Mouse (Mus musculus): ENCODE data around the gene Rbm28. TPM values are rescaled to one million over a fixed set of nuclear protein-coding genes. Genes with fewer than 3 reads are reported as not detected.
A peak's percentile ranks its signal among the peaks of the same experiment; 100 is the strongest.

Rbm28 gene
- total and polyA plus RNA-seq, 3 experiments, result 4.6 to 18.8 (median 18.4) TPM

GRCm38 (mm10) chr6:29210231-29210936 is 45.6 kb upstream of the Rbm28 start:
- WGBS, result 80% methylated on average over 9 of the region's 9 CpGs
- intact Hi-C loops (cut with DNase I), result no loop called here
- Histone ChIP-seq H3K4me3 (no peak overlapping the region), H3K79me2 (replicated peaks; ENCODE audit: control insufficient read depth, insufficient read depth, low read length) (no peaks in the 10 kb centered on the region), H3K27me3 (ENCODE audit: control insufficient read depth, insufficient read depth, low read length) (no peaks in the 10 kb centered on the region), H3K9ac (ENCODE audit: low read depth, low read length) (no peak overlapping the region), H3K4me1 (ENCODE audit: control insufficient read depth, insufficient read depth, low read length) (peaks cover 16% of the 10 kb centered on the region), H3K27ac (no peak overlapping the region), H3K36me3 (ENCODE audit: control insufficient read depth, insufficient read depth, low read length) (no peaks in the 10 kb centered on the region)
- DNase-seq, result no peak
- no peak for TF ChIP-seq POLR2A (IDR thresholded peaks at IDR 0.05; ENCODE audit: insufficient read depth, low read depth, low read length)
- no peak for TF ChIP-seq EP300 (IDR thresholded peaks at IDR 0.05; ENCODE audit: insufficient read depth, low read depth, low read length)
- TF ChIP-seq CTCF (IDR thresholded peaks at IDR 0.05), result no peak

GRCm38 (mm10) chr6:29208178-29208577 is 43.4 kb upstream of the Rbm28 start:
- Histone ChIP-seq H3K36me3 (ENCODE audit: control insufficient read depth, insufficient read depth, low read length) (no peaks in the 10 kb centered on the region), H3K4me1 (ENCODE audit: control insufficient read depth, insufficient read depth, low read length) (peaks cover 13% of the 10 kb centered on the region), H3K9ac (ENCODE audit: low read depth, low read length) (no peak overlapping the region), H3K79me2 (replicated peaks; ENCODE audit: control insufficient read depth, insufficient read depth, low read length) (no peaks in the 10 kb centered on the region), H3K27ac (peak overlapping the region; percentile 20), H3K4me3 (no peak overlapping the region), H3K27me3 (ENCODE audit: control insufficient read depth, insufficient read depth, low read length) (no peaks in the 10 kb centered on the region)
- WGBS, result 49% methylated on average over 5 of the region's 5 CpGs
- no peak for TF ChIP-seq CTCF (IDR thresholded peaks at IDR 0.05)
- TF ChIP-seq POLR2A (IDR thresholded peaks at IDR 0.05; ENCODE audit: insufficient read depth, low read depth, low read length), result no peak
- no peak for TF ChIP-seq EP300 (IDR thresholded peaks at IDR 0.05; ENCODE audit: insufficient read depth, low read depth, low read length)
- intact Hi-C loops (cut with DNase I), result no loop called here
- DNase-seq, result no peak

- intact Hi-C loops (cut with DNase I), result no loop called here
- H3K79me2 ChIP-seq (replicated peaks; ENCODE audit: control insufficient read depth, insufficient read depth, low read length), result no peaks in the 10 kb centered on the region
- no peak for DNase-seq
- 81% methylated on average over 5 of the region's 5 CpGs for WGBS
- H3K27ac ChIP-seq, result no peak overlapping the region
- H3K9ac ChIP-seq (ENCODE audit: low read depth, low read length), result no peak overlapping the region
- peaks cover 13% of the 10 kb centered on the region for H3K4me1 ChIP-seq (ENCODE audit: control insufficient read depth, insufficient read depth, low read length)
- TF ChIP-seq CTCF (IDR thresholded peaks at IDR 0.05), result no peak
- TF ChIP-seq POLR2A (IDR thresholded peaks at IDR 0.05; ENCODE audit: insufficient read depth, low read depth, low read length), result no peak
- TF ChIP-seq EP300 (IDR thresholded peaks at IDR 0.05; ENCODE audit: insufficient read depth, low read depth, low read length), result no peak
- no peaks in the 10 kb centered on the region for H3K36me3 ChIP-seq (ENCODE audit: control insufficient read depth, insufficient read depth, low read length)
- no peak overlapping the region for H3K4me3 ChIP-seq
- no peaks in the 10 kb centered on the region for H3K27me3 ChIP-seq (ENCODE audit: control insufficient read depth, insufficient read depth, low read length)
Measured at GRCm38 (mm10) chr6:29207017-29207416, 42.2 kb upstream of the Rbm28 start.

GRCm38 (mm10) chr6:29206006-29206405 is 41.2 kb upstream of the Rbm28 start:
- Histone ChIP-seq H3K36me3 (ENCODE audit: control insufficient read depth, insufficient read depth, low read length) (no peaks in the 10 kb centered on the region), H3K79me2 (replicated peaks; ENCODE audit: control insufficient read depth, insufficient read depth, low read length) (no peaks in the 10 kb centered on the region), H3K9ac (ENCODE audit: low read depth, low read length) (no peak overlapping the region), H3K27ac (peak overlapping the region; percentile 57), H3K4me3 (no peak overlapping the region), H3K27me3 (ENCODE audit: control insufficient read depth, insufficient read depth, low read length) (no peaks in the 10 kb centered on the region), H3K4me1 (ENCODE audit: control insufficient read depth, insufficient read depth, low read length) (peaks cover 10% of the 10 kb centered on the region)
- no peak for TF ChIP-seq POLR2A (IDR thresholded peaks at IDR 0.05; ENCODE audit: insufficient read depth, low read depth, low read length)
- TF ChIP-seq CTCF (IDR thresholded peaks at IDR 0.05), result no peak
- no peak for TF ChIP-seq EP300 (IDR thresholded peaks at IDR 0.05; ENCODE audit: insufficient read depth, low read depth, low read length)
- no peak for DNase-seq
- intact Hi-C loops (cut with DNase I), result no loop called here
- WGBS, result 87% methylated on average over 10 of the region's 10 CpGs

GRCm38 (mm10) chr6:29204932-29205614 is 40.3 kb upstream of the Rbm28 start:
- H3K27me3 ChIP-seq (ENCODE audit: control insufficient read depth, insufficient read depth, low read length), result no peaks in the 10 kb centered on the region
- peak; percentile 98 for TF ChIP-seq CTCF (IDR thresholded peaks at IDR 0.05)
- no peak for TF ChIP-seq POLR2A (IDR thresholded peaks at IDR 0.05; ENCODE audit: insufficient read depth, low read depth, low read length)
- peak; percentile 86 for TF ChIP-seq EP300 (IDR thresholded peaks at IDR 0.05; ENCODE audit: insufficient read depth, low read depth, low read length)
- H3K4me1 ChIP-seq (ENCODE audit: control insufficient read depth, insufficient read depth, low read length), result peaks cover 7% of the 10 kb centered on the region
- no peaks in the 10 kb centered on the region for H3K36me3 ChIP-seq (ENCODE audit: control insufficient read depth, insufficient read depth, low read length)
- peak overlapping the region; percentile 25 for H3K4me3 ChIP-seq
- H3K27ac ChIP-seq, result peak overlapping the region; percentile 57
- peak; percentile 55 to 71 for DNase-seq
- H3K9ac ChIP-seq (ENCODE audit: low read depth, low read length), result peak overlapping the region; percentile 61; the same call in 1 of the 2 replicates
- 47% methylated on average over 15 of the region's 15 CpGs for whole genome bisulfite sequencing
- intact Hi-C loops (cut with DNase I), result loop anchor here (1.0 kb wide), 3 partner anchors 11 to 74 kb away; partner anchors contain the start of genes Fam71f2 and Impdh1
- H3K79me2 ChIP-seq (replicated peaks; ENCODE audit: control insufficient read depth, insufficient read depth, low read length), result no peaks in the 10 kb centered on the region

Data from heart, adult 2 months (tissue).